Mouse (Mus musculus) testis, postnatal 10 days (tissue): ENCODE data around the gene Magt1.
"Not testable (repeated sequence)": the region's sequence is repeated elsewhere in the genome, so short reads cannot be mapped to it uniquely, and the experiment has no call there.

Source experiments
- DNase-seq: peaks from one replicate; pipeline ENCODE4 v3.0.0; 2021; ENCODE audit warnings: low spot score

Gene Magt1

DNA sequence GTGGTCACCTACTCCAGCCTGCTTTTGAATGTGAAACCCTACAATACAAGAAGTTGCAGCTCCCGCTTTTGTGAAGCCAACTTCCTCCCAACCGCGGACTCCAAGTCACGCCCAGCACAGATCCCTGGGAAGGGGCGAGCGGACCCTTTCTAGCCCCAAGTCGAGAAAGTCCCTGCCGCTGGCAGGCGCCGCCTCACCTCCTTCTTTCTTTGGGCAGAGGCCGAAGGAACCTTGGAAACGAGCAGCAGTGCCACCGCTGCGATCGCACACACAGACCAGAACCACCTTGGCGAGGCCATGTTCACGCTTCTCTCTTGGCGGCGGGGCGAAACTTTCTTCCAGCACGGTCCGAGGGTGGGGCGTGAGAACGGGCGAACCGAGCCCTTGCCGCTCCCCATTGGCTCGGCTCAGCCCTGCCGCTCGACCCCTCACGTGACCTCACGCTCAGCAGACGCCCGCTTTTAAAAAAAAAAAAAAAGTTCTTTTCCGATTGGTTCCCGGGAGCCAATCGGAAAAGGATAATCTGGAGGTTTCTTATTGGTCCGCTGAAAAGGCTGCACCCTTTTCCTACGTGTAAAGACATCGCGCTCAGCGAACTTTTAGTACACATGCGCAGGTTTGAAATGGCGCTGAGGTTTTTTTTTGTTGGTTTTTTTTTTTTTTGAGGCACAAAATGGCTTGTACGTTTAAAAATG is at the start of gene Magt1:
Gene Magt1 (minus strand): TSS at position 442 of the 695 bp plus-strand sequence.
- DNase-seq: peak; percentile 84

DNA sequence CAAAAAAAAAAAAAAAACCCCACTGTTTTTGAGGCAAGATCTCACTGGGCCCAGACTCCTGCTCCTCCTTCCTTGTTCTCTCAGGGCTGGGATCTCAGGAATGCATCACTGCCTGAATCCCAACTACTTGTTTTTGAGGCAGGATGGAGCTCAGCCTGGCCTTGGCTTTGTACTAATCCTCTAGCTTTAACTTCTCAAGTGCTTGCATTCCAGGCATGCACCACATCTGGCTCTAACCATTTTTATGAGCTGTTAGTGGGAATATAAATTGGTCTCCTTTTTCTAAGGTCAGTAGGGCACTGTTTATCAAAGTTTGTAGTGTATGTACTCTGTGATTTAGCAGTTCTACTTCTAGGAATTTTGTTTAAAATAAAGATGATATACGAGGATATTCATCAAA is 36.5 kb upstream of the Magt1 start:
- no peak for DNase-seq

DNA sequence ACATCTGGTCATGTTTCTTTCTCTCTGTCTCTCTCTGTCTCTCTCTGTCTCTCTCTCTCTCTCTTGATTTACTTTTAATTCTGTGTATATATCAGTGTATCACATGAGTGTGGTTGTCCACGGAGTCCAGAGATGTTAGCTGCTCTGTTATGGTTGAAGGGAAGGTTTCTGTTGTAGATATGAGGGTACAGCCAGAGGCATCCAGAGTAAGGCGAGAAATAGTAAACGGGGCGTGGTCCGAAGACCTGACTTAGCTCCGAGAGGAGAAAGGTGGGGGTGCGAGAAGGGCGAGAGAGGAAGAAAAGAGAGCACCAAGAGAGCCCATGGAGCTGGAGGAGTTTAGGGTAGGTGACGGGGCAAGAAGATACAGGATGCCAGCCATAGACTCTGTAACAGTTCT is 34.2 kb upstream of the Magt1 start:
- no peak for DNase-seq

DNA sequence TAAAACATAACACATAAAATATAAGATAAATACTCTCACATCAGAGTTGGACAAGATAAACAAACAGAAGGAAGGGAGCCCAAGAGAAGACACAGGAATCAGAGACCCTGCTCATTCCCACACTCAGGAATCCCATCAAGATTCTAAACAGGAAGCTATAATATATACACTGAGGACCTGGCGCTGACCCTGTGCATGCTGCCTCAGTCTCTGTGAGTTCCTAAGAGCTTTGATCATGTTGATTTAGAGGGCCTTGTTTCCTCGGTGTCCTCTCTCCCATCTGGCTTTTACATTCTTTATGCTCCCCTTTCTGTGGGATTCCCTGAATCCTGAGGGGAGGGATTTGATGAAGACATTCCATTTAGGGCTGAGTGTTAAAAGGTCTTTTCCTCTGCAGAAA is 33.7 kb upstream of the Magt1 start:
- DNase-seq: no peak

DNA sequence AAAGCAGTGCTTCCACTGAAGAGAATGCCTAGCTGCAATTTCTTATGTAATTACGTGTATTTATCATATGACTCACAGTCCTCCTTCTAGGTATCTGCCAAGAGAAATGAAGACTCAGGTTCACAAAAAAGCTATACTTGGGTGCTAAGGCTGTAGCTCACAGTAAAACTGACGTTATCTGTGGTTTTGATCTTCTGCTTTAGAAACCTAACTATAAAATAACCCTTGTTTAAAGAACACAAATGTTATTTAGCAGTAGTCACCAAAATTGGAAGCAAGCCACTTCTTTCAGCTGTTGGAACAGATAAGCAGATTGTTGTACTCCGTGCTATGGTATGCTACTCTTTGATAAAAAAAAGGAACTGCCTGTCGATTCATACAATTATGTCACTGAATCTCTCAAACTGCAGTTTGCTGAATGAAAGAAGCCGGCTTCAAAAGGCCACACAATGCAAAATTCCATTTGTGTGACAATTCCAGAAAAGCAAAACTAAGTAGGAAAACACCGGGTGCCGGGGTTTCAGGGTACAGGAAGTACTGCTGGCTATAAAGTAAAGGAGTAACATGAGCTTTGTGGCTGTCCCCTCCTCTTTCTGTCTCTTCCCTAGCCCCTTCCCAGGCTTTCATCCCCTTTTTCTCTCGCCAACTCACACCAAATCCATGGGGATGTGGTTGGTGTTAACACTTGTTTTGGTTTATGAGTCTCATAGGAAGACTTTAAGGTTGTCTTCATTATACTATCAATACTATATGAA is 32.3 kb upstream of the Magt1 start:
- DNase-seq: no peak

DNA sequence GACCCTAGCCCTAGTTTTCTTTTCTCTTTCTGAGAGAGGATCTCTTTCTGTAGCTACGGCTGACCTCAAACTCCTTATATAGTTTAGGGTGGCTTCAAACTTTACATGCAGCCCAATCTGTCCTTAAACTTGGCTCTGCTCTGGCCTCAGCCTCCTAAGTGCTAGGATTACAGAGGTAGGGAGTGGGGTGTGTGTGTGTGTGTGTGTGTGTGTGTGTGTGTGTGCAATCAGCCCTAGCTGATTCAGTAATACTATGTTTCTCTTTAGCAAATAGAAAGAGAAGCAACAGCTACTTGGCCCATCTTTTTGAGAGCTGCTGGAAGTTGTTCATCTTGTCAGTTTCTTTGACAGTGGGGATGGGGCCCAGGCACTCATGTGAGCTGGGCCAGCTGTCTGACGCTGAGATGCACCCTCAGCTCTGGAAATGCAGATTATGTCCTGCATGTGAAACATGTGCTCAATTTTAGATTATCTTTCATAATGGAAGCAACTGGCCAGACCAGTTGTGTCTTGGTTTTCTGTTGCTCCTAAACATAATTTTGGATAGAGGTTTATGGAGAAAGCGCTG is 25.6 kb upstream of the Magt1 start:
- no peak for DNase-seq

DNA sequence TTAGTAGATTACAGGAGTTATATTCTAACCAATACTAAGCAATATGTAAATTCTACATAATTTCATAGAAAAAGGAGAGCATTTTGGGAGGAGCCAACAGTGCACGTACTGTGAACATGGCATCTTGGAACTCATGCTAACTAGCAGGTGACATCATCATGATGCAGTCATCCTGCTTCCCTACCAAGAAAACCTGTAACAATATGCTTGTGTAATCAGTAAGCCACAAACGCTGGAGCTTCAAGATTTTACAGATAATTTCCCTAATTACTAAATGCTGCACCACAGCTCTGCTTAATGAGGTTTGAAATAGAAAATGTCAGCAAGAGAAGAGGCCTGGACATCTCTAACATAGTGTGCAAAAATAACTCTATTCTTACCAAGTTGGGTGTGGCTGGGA is 24.0 kb upstream of the Magt1 start:
- DNase-seq: no peak

DNA sequence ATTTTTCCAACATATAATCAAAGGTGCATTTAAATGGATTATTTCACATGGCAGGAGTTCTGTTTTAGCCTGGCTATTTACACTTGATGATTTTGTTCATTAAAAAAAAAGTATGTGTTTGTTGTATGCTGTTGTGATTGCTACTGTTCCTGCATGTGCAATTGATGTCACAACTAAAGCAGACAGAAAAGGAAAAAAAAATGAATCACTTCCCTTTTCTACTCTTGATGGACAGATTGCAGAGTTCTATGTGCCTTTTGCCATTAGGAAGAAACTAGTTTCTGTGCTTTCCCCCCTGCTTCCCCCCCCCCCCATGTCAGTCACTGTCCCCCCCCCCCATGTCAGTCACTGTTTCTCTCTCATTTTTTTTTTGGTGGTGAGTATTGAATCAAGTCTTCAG is 19.4 kb upstream of the Magt1 start:
- no peak for DNase-seq

DNA sequence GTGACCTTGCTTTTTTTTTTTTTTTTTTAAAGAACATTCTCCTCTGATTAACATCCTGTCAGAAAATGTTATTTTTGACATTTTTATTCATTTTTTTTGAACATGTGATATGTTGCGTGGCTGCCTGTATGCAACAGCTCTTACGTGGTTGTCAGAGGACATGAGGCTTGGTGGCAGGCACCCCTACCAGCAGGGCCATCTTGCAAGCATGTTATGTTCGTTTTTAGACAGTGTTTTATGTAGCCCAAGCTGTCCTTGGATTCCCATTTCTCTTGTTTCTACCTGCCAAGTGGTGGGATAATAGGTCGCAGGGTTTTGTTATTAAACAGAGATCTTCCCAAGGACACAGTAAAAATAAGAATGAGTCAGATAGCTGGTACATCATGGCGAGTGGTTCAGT is 18.5 kb upstream of the Magt1 start:
- DNase-seq: no peak

DNA sequence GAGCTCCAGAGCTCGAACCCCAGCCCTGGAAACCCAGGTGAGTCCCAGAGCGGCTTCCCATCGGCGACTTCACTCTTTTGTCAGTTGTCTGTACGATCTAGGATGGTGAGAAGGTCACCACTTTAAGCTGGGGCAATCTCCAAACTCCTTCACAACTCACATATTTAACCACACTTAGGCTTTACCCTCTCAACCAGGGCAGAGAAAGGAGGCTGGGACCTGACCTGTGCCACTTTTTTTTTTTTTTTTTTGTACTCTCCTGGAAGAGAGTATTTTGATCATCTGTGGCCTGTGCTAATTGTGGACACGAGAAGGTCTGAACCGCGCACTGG is 15.6 kb upstream of the Magt1 start:
- no peak for DNase-seq

DNA sequence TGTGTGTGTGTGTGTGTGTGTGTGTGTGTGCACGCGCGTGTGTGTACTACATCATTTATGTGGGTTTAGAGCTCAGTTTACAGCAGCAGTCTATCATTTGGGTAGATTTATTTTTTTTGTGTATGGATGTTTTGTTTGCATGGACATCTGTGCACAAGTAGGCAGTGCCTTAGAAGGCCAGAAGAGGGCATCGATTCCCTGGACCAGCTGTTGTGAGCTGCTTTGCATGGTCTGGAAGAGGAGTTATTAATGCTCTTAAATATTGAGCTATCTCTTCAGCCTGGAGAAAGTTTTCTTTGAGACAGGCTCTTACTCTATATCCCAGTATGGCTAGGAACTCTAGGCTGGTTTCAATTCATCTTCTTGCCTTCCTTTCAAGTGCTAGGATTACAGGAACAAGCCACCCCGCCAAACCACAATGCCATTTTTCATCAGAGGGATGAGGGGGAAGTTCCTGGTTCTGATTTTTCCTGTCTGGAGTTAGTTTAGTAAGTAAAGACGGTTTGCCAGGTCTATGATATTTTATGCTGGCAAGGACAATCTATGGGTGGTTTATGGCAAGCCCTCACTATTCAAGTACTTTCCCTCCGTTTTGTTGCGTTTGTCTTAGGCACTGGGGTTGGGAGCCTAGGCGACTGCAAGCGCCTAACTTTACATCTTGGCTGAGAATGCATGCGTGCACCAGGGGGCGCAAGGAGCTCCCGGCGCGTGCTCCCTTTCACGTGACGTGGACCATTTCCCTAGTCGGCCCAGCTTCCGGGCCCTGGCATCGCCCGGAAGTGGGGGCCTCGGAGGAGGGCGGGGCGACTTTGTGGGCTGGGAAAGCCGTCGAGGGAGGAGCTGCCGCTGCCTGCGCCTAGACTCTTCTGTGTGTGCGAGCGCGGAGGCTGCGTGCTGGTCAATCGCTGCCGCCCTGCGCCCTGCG is 15.0 kb upstream of the Magt1 start, which contains the start of gene Atp7a:
Gene Atp7a (plus strand): TSS at position 859 of the 925 bp plus-strand sequence.
- peak; percentile 94 for DNase-seq

DNA sequence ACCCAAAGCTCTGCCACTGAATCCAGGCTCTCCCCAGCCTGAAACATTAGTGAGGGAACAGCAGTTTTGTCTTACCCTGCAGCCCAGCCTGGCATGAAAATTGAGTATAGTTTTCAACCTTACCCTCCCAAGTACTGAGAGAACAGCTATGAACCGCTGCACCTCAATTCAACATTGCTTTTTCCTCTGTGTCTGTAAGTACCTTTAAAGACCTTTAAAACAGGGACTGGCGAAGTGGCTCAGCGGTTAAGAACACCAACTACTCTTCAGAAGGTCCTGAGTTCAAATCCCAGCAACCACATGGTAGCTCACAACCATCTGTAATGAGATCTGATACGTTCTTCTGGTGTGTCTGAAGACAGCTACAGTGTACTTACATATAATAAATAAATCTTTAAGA is 5.8 kb upstream of the Magt1 start:
- no peak for DNase-seq

DNA sequence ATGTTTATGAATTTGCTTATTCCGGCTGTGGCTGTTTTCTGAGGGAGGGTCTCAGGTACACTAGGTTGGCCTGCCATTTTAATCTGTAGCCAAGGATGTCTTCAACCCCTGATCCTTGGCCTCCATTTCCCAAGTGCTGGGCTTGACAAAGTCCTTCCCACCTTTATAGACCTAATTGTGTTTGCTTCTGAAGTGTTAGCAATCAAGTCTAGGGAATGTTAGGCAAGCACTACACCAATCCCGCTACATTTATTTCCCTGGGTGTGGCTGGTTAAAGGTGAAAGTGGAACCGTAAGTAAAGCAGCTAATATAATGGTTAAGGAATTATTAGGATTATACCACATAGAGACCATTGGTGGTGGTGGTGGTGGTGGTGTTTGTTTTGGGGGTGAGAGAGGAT is 5.4 kb upstream of the Magt1 start:
- no peak for DNase-seq

DNA sequence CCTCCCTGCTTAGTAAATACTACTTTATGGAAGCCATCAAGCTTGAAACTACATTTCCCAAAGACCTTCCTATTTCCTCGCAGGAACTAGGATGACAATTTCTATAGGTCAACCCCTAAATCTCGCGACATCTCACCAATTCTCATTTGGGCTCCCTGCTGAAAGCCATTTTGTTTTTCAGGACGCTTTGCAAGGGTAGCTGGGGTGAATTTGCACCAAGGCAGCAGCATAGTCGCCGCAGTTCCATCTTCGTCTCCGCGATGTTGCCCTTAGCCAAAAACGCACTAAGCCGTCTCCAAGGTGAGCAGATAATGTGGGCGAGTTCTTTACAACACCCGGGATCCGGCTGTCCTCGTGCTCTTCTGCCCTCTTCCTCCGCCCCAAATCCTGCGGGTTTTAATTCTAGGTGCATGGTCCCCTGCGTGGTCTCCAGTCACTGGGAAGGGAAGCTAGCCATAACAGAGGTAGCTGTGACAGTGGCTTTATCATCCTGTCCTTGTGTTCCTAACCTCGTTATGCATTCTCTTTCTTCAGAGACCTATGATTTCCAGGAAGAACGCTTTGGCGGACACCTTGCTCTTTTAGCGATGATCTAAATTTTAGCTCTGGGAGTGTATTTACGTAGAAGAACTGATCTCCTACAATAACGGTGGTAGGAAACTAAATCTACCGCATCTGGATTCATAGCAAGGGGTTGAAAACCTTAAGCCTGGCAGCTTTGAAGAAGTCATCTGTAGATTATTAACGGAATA is 4.0 kb upstream of the Magt1 start, which contains the start of gene Cox7b:
Gene Cox7b (plus strand): TSS at position 130 of the 752 bp plus-strand sequence.
- DNase-seq: peak; percentile 71

DNA sequence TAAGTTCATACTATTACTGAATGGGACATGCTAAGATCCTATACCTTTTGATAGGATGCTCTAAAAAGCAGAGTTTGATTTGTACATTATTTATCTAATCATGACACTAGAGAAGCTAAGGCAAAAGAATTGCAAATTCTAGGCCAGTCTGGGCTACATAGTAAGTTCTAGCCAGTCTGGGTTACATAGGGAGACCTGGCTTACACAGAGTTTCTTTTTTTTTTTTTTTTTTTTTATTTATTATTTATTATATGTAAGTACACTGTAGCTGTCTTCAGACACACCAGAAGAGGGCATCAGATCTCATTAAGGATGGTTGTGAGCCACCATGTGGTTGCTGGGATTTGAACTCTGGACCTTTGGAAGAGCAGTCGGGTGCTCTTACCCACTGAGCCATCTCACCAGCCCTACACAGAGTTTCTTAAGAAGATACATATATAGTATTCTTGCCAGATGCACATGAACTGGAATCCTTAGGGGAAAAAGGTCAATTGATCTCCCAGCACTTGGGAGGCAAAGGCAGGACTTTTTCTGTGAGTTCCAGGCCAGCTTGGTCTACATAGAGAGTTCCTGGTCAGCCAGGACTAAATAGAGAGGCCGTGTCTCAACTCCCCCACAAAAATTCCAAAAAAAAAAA is 3.2 kb upstream of the Magt1 start:
- not testable (repeated sequence) for DNase-seq

DNA sequence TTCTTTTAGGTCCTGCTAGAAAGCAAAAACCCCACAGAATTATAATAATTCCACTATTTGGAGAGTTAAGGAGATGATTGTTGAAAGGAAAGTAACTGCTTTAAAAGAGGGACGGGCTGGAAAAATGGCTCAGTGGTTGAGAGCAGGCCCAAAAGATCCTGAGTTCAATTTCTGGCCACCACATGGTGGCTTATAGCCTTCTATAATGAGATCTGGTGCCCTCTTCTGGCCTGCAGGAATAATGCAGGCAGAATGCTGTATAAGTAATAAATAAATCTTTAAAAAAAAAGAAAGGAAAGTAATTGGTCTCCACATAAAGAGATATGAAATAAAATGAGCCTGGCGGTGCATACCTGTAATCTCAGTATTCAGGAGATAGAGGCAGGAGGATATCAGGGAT is 1.5 kb upstream of the Magt1 start:
- peak; percentile 51 for DNase-seq

DNA sequence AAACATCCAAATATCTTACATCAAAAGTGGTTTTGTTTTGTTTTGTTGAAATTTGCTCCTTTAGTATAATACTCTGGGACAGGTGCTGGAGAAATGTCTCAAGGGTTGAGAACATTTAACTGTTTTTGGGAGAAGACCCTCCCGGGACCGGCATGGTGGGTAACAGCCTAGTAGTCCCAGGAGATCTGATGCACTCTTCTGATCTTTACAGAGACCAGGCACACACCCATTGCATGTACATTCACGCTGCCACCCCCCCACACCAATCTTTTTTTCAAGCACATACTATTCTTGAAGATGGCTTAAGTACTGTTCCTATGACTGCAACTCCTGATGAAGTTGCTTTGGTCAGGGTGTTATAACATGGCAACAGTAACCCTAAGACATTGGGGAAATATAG is 853 bp upstream of the Magt1 start:
- DNase-seq: no peak

DNA sequence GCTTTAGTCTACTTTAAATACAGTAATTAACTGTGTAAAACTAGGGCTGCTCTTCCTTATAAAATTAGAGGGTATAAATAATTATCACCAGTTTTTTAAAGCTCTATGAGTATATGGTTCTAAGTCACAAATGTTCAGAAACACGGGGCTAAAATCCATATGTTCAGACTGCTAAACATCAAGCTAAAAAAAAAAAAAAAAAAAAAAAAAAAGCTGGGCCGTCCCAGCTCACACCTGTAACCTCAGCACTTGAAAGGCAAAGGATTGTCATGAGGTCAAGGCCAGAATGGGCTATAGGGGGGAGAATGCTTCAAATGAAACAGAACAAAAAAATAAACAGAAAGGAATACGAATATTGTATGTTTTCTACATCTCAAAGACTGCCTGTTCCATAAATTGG is 944 bp downstream of the Magt1 start:
- no peak for DNase-seq

DNA sequence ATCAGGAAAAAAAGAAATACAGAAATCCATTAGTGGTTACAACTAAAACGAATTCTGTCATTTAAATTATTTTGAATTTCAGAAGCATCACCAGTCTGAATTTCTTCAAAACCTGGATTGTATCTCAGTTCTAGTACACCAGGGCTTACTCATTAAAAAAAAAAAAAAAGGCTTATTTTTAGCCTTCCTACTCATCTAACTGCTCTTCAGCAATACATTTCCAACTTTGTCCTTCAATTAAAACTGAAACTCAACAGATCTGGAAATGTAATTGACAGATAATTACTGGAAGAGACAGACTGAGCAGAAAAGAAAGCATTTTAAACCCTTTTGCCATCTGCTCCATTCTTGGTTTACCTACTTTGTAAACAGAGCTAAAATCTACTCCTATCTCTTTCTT is 10.1 kb downstream of the Magt1 start:
- DNase-seq: no peak

DNA sequence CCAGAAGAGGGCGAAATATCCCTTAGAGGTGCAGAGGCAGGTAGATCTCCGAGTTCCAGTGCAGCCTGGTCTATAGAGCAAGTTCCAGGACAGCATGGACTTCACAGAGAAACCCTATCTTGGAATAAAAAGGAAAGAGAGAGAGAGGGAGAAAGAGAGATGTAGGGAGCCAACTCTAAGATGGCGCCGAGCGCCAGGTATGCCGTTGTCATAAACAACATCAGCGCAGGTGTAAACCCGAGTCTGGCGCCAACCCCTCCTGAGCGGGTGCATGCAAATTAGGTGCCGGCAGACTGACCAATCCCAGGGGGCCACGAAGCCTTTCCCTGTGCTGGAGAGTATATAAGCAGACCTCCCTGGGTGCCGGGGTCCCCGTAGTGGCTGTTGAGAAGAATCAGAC is 54.6 kb downstream of the Magt1 start:
- DNase-seq: not testable (repeated sequence)

DNA sequence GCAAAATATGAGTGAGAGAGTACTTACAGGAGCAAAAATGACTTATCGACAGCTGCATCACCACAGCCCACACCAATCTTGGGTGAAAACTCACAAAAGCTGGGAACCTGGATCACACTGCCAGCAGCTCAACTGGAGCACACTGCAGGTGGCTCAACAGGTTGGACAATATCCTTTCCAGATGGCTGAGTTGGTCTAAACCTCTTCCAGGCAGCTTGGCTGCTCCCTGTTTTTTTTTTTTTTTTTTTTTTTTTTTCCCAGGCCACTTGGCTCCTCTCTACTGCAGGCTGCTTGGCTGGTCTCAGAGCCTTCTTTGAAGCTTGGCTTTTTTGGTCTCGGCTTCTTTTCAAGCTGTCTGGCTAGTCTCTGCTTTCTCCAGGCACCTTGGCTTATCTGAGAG is 57.7 kb downstream of the Magt1 start:
- DNase-seq: no peak
